Mouse (Mus musculus) embryonic facial prominence, embryonic 15.5 days (tissue): ENCODE measurements around the gene Alad. TPM values are rescaled to one million over a fixed set of nuclear protein-coding genes. Genes with fewer than 3 reads are reported as not detected.

Experiments used
- ATAC-seq: fragments of 200-750 bp; cut with Nextera tagmentation; 2 replicates; pipeline ENCODE4 v1.8.0; 2017; ENCODE audit warnings: low read depth, moderate TSS enrichment; ENCODE audit not compliant: insufficient number of reproducible peaks, low FRiP score, low TSS enrichment
- H3K27ac ChIP-seq: fragments of 300-500 bp; sonication (generic); replicated peaks from 2 replicates; pipeline ENCODE4 v1.5.1; 2015; ENCODE audit warnings: mild to moderate bottlenecking, inconsistent platforms
- H3K27me3 ChIP-seq: fragments of 300-500 bp; sonication (generic); 2 replicates; pipeline ENCODE4 v1.6.1; 2015; ENCODE audit warnings: inconsistent platforms
- H3K36me3 ChIP-seq: fragments of 300-500 bp; sonication (generic); 2 replicates; pipeline ENCODE4 v1.6.1; 2015; ENCODE audit warnings: mild to moderate bottlenecking, inconsistent platforms
- H3K4me1 ChIP-seq: fragments of 300-500 bp; sonication (generic); 2 replicates; pipeline ENCODE4 v1.6.1; 2015; ENCODE audit warnings: inconsistent platforms
- H3K4me2 ChIP-seq: fragments of 300-500 bp; sonication (generic); replicated peaks from 2 replicates; pipeline ENCODE4 v1.6.1; 2015; ENCODE audit warnings: mild to moderate bottlenecking, inconsistent platforms
- H3K4me3 ChIP-seq: fragments of 300-500 bp; sonication (generic); replicated peaks from 2 replicates; pipeline ENCODE4 v1.5.1; 2015; ENCODE audit warnings: mild to moderate bottlenecking, inconsistent platforms
- H3K9ac ChIP-seq: fragments of 300-500 bp; sonication (generic); 2 replicates; pipeline ENCODE4 v1.6.1; 2015; ENCODE audit warnings: inconsistent platforms
- H3K9me3 ChIP-seq: fragments of 300-500 bp; sonication (generic); replicated peaks from 2 replicates; pipeline ENCODE4 v1.6.1; 2016; ENCODE audit warnings: inconsistent platforms
- WGBS: fragments of 180-500 bp; shearing (Covaris S2); methylation state at CpG from one replicate; pipeline ENCODE4 v1.1.7; 2015; 5-methylcytosine and 5-hydroxymethylcytosine counted together
- polyA plus RNA-seq: library from polyadenylated mRNA; unstranded; fragments of >200 nt; fragmentation: Nextera tagmentation; extraction: Ambion mirVana; gene quantifications from 2 replicates; pipeline ENCODE4 v1.2.1, GENCODE M21; 2015

Alad gene
- polyA plus RNA-seq, 1 experiment from 2014 or later, result 73.7 TPM

DNA sequence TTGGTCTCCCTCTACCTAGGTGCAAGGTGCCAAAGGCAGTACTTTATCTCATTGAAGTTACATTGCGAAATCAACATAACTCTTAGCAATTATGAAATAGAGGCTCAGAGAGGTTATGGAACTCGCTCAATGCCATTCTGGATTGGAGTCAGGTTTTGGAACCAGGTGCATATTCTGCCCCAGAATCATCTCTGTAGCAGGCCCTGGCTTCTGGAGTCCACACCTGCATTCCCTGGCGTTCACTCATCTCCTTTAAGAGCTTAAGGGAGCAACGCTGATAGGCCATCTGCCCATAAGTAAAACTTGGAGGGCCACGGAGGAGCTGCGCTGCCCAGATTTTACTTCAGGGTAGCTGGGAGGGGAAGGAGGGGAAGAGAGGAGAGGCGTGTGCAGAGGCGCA, 2.7 kb downstream of the Alad start:
- no peak overlapping the region for H3K4me3 ChIP-seq
- no peak overlapping the region for H3K9ac ChIP-seq
- peak overlapping the region; percentile 41; the same call in 1 of the 2 replicates for H3K27ac ChIP-seq
- 72% methylated on average over 8 of the region's 8 CpGs for WGBS
- H3K27me3 ChIP-seq, result no peaks in the 10 kb centered on the region
- no peak for ATAC-seq
- peaks cover 48% of the 10 kb centered on the region for H3K4me1 ChIP-seq
- H3K36me3 ChIP-seq, result peaks cover 20% of the 10 kb centered on the region
- H3K9me3 ChIP-seq, result no peaks in the 10 kb centered on the region
- H3K4me2 ChIP-seq, result no peak overlapping the region

DNA sequence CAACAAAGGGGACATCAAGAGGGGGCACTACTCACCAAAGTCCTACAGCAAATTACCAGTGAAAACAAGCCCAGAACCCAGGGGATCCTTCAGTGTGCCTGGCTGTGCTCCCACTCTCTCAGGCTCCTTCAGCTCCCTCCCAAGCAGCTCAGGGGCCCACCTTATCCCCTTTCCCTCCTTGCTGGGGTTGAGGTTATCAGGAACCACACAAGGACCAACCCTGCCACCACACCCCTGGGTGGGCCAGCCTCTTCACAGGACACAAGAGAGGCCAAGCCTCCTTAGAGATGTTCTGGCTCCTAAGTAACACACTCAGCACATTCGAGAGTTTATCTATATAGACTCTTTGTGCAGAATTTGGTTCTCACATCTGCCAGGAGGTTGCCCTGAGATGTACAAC, 3.1 kb downstream of the Alad start:
- no peak overlapping the region for H3K4me2 ChIP-seq
- no peaks in the 10 kb centered on the region for H3K27me3 ChIP-seq
- WGBS, result 83% methylated on average over 1 of the region's 1 CpGs
- no peak overlapping the region for H3K27ac ChIP-seq
- no peaks in the 10 kb centered on the region for H3K9me3 ChIP-seq
- peaks cover 24% of the 10 kb centered on the region for H3K36me3 ChIP-seq
- peaks cover 48% of the 10 kb centered on the region for H3K4me1 ChIP-seq
- H3K4me3 ChIP-seq, result no peak overlapping the region
- no peak for ATAC-seq
- H3K9ac ChIP-seq, result no peak overlapping the region

DNA sequence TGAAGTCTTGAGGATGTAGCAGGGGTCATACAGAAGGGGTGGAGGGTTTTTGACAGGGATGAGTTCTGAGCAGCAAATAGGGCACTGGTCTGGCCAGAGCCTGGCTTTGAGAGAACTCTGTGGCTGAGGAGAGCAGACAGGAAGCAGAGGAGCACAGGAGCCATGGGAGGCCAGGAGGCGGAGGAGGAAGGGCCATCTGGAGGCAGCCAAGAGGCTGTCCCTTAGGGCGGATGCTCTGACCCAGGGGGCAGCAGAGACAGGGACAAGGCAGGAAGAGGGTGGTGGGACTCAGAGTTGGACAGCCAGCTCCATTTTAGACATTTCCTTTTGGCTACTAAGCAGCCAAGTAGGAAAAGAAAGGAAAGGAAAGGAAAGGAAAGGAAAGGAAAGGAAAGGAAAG, 3.6 kb downstream of the Alad start:
- no peak overlapping the region for H3K4me3 ChIP-seq
- no peaks in the 10 kb centered on the region for H3K9me3 ChIP-seq
- no peak overlapping the region for H3K27ac ChIP-seq
- no peak for ATAC-seq
- H3K9ac ChIP-seq, result no peak overlapping the region
- H3K4me1 ChIP-seq, result peaks cover 48% of the 10 kb centered on the region
- H3K4me2 ChIP-seq, result no peak overlapping the region
- peaks cover 29% of the 10 kb centered on the region for H3K36me3 ChIP-seq
- no peaks in the 10 kb centered on the region for H3K27me3 ChIP-seq
- WGBS, result 53% methylated on average over 2 of the region's 2 CpGs

DNA sequence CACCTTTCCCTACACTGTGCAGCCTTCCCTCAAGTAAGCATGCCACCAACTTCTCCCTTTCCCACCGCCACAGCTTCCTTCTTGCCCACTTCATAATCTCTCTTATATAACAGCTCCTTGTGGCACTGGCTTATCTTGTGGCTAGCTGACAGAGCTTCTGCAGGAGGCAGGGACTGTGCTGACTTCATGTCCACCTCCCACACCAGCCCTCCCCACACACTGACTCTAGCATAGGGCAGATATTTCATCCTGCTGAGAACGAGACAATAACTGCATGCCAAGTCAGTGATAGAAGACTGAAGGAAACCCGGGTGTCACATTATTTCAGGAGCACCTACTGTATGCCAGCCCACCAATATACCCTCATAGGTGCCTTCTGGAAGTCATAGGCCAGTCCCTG, 4.2 kb downstream of the Alad start:
- Histone ChIP-seq H3K4me3 (no peak overlapping the region), H3K4me2 (no peak overlapping the region), H3K27me3 (no peaks in the 10 kb centered on the region), H3K36me3 (peaks cover 35% of the 10 kb centered on the region), H3K4me1 (peaks cover 46% of the 10 kb centered on the region), H3K27ac (no peak overlapping the region), H3K9ac (no peak overlapping the region), H3K9me3 (no peaks in the 10 kb centered on the region)
- WGBS, result 74% methylated on average over 3 of the region's 3 CpGs
- ATAC-seq, result no peak

DNA sequence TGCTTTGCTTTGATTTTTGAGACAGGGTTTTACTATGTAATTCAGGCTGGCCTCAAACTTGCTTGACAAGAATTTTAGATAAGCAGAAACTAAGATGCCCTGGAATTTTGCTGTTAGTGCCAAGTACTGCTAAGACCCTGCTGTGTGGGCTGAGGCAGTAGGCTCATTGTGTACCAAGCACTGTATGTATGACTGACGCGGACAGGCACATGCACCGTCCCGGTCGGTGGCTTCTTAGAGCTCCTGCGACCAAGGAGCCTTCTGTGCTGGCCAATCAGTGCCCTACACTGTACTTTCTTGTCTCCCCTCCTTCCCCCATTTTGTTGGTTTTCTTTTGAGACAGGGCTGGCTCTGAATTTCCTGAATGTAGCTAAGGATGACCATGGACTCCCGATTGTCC, 4.7 kb downstream of the Alad start:
- no peak for ATAC-seq
- H3K4me2 ChIP-seq, result no peak overlapping the region
- WGBS, result 73% methylated on average over 7 of the region's 7 CpGs
- H3K9me3 ChIP-seq, result no peaks in the 10 kb centered on the region
- no peaks in the 10 kb centered on the region for H3K27me3 ChIP-seq
- peaks cover 40% of the 10 kb centered on the region for H3K36me3 ChIP-seq
- H3K27ac ChIP-seq, result no peak overlapping the region
- no peak overlapping the region for H3K4me3 ChIP-seq
- H3K4me1 ChIP-seq, result peaks cover 43% of the 10 kb centered on the region
- H3K9ac ChIP-seq, result no peak overlapping the region

DNA sequence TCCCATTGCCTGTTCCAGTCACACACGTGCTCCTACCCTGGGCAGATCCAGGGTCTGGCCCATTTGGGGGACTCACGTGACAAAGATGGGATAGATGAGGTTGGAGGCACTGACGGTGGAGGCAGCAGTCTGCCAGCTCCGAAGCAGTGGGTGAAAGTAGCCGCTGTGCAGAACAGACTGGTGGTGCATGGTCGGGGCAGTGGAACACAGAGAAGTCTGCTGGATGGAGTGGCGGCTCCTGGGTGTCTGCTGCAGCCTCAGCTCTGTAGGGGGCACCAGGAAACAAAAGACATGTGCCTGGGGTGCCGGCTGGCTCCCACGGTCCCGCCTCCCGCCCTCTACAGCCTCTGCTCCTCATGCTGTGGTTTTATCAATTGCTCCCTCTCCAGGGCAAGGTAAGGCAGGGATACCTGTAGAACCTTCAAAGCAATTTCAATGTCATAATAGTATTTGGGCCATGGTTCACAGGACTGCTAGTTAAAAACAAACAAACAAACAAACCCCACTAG, 5.7 kb downstream of the Alad start:
- H3K36me3 ChIP-seq, result peaks cover 50% of the 10 kb centered on the region
- H3K27me3 ChIP-seq, result no peaks in the 10 kb centered on the region
- no peaks in the 10 kb centered on the region for H3K9me3 ChIP-seq
- WGBS, result 41% methylated on average over 11 of the region's 11 CpGs
- peaks cover 42% of the 10 kb centered on the region for H3K4me1 ChIP-seq
- H3K9ac ChIP-seq, result no peak overlapping the region
- no peak overlapping the region for H3K4me3 ChIP-seq
- no peak for ATAC-seq
- H3K27ac ChIP-seq, result no peak overlapping the region
- H3K4me2 ChIP-seq, result no peak overlapping the region

DNA sequence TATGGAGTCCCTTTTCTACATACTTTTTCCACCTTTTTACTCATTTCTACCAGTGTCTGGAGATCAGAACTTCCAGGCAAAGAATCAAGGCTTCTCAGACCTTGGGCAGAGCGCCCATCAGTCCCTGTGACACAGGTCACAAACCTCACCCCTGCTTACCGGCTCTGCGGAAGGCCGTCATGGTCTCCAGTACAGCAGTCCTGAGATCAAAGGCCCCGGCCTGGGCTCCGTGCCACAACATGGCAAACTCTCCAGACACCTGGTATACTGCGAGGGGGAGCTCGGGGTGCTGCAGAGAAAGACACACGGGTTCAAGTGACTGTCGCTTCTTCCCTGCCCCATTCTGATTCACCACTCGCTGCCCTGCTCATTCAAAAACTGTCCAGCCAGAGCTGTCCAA, 9.8 kb downstream of the Alad start:
- Histone ChIP-seq H3K27me3 (no peaks in the 10 kb centered on the region), H3K9me3 (no peaks in the 10 kb centered on the region), H3K27ac (no peak overlapping the region), H3K9ac (no peak overlapping the region), H3K4me3 (no peak overlapping the region), H3K4me2 (no peak overlapping the region), H3K36me3 (peaks cover 64% of the 10 kb centered on the region), H3K4me1 (peaks cover 7% of the 10 kb centered on the region; the same call in 1 of the 2 replicates)
- ATAC-seq, result no peak
- WGBS, result 89% methylated on average over 11 of the region's 11 CpGs

DNA sequence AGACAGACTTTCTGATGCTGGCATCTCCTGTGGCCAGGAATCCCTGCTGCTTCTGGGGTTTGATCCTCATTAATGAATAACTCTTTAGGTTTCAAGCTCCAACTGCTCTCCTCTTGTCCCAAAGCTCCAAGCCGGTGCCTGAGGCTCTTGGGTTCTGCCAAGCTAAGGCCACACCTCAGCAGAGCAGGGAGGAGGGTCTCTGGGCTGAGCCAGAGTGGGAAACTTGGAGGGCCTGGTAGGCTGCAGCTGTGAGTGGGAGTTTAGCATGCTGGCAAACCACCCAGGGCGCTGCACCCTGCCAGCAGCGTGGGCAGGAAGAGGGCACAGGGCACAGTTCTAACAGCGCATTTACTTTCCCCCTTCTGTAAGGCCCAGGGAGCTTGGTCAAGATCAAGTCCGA, 10.9 kb downstream of the Alad start:
- Histone ChIP-seq H3K4me3 (no peak overlapping the region), H3K9ac (no peak overlapping the region), H3K27ac (no peak overlapping the region), H3K27me3 (no peaks in the 10 kb centered on the region), H3K36me3 (peaks cover 63% of the 10 kb centered on the region), H3K4me2 (no peak overlapping the region), H3K9me3 (no peaks in the 10 kb centered on the region), H3K4me1 (peaks cover under 1% of the 10 kb centered on the region; the same call in 1 of the 2 replicates)
- ATAC-seq, result no peak
- WGBS, result 90% methylated on average over 5 of the region's 5 CpGs

DNA sequence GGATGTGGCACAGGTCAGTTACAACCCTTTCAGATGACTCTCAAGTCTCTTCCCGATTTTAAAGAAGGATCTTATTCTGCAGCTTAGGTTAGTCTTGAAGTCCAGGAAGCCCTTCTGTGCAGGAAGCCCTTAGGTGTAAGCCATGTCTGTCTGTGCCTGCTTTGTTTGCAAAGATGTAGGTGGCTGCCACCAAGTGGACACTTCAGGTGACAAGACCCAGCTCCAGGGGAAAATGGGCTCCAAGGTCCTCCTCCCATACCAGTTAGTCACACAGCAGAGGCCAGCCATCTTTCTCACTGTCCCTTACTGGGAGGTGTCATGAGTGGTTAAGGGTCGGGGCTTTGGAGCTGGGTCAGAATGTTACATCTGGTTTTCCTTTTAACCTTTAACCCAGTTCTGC, 12.9 kb downstream of the Alad start:
- Histone ChIP-seq H3K9me3 (no peaks in the 10 kb centered on the region), H3K4me1 (0 out of 2 replicates have a peak, but pooled peaks cover 11% of the 10 kb centered on the region), H3K27ac (no peak overlapping the region), H3K27me3 (no peaks in the 10 kb centered on the region), H3K9ac (no peak overlapping the region), H3K36me3 (peaks cover 42% of the 10 kb centered on the region), H3K4me3 (no peak overlapping the region), H3K4me2 (no peak overlapping the region)
- no peak for ATAC-seq
- 60% methylated on average over 2 of the region's 2 CpGs for WGBS

DNA sequence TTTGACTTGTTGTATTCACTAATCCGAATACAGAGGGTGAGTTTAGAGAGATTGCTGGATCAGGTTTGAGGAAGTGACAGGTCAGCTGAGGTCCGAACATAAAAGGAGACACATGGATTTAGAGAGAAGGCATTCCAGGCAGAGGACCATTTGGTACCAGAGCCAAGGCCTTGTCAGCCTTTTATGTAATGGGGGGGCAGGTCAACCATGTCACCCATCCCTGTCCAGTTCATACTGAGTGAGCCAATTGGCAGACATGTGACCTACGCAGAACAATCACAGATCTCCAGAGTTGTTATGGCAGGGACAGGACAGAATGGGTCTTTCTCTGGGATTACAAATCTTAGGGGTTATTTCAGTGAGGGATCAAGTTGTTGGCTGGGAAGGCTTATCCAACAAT, 13.7 kb downstream of the Alad start:
- H3K9me3 ChIP-seq, result no peaks in the 10 kb centered on the region
- no peak overlapping the region for H3K9ac ChIP-seq
- H3K27ac ChIP-seq, result no peak overlapping the region
- no peaks in the 10 kb centered on the region for H3K27me3 ChIP-seq
- ATAC-seq, result no peak
- H3K4me3 ChIP-seq, result no peak overlapping the region
- H3K4me2 ChIP-seq, result no peak overlapping the region
- peaks cover 34% of the 10 kb centered on the region for H3K36me3 ChIP-seq
- H3K4me1 ChIP-seq, result peaks cover 15% of the 10 kb centered on the region
- WGBS, result 78% methylated on average over 3 of the region's 3 CpGs

DNA sequence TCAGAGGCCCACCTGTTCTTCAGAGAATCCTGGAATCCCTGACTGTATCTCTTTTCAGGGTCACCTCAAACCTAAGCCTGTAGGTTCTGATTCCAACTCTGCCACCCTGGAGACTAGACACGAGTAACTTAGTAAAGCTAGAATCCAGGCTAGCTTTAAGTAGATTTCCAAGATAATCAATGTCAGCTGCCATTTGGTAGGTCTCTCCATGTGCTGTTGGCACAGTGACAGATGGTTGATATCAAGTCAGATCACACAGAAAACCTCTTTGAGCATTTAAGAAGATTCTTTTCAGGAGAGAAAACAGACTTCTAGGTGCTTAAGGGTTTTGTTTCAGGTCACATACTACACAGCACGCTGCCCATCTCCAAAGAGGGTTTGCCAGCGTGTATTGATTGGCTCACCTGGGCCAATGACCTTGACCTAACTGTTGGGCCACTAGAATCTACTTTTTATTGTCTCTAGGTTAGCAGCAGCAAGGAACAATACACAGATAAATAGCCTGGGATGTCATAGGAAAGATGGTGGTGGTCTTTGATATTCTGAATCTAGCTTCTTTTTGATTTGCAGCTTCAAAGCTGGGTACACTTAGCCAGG, 16.2 kb downstream of the Alad start, which contains the start of gene Hdhd3:
Gene Hdhd3, minus strand, starts transcription at position 94 of the 597 bp plus-strand sequence.
- H3K27me3 ChIP-seq, result no peaks in the 10 kb centered on the region
- peak within 1 kb of the TSS; percentile 61 for H3K4me3 ChIP-seq
- H3K9ac ChIP-seq, result peak within 1 kb of the TSS; percentile 50
- WGBS, result 49% methylated on average over 3 of the region's 3 CpGs
- peaks cover 15% of the 10 kb centered on the region for H3K4me1 ChIP-seq
- peak within 1 kb of the TSS; percentile 24 for H3K27ac ChIP-seq
- no peak for ATAC-seq
- peak within 1 kb of the TSS; percentile 66 for H3K4me2 ChIP-seq
- peaks cover 21% of the 10 kb centered on the region for H3K36me3 ChIP-seq
- no peaks in the 10 kb centered on the region for H3K9me3 ChIP-seq

DNA sequence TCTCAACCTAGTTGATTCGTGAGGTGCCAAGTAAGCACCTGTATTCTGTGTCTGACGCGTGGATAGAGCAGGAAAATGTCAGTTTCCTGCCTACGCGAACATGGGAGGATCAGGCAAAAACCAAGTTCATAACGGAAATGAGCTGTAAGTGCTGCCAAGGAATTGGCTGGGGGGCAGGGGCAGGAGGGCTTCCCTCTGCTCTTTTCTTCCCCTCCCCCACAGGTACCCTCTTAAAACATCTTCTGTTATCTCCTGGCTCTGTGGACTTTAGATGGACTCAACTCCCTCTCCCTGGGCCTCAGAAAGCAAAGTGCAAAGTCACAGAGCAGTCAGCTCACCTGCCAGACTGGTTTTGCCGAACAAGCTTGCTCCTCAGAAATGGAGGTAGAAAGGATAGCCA, 16.7 kb downstream of the Alad start:
- peaks cover 22% of the 10 kb centered on the region for H3K36me3 ChIP-seq
- H3K9me3 ChIP-seq, result no peaks in the 10 kb centered on the region
- H3K27ac ChIP-seq, result no peak overlapping the region
- no peak for ATAC-seq
- H3K4me1 ChIP-seq, result peaks cover 15% of the 10 kb centered on the region
- no peak overlapping the region for H3K4me2 ChIP-seq
- H3K9ac ChIP-seq, result no peak overlapping the region
- whole genome bisulfite sequencing, result 54% methylated on average over 7 of the region's 7 CpGs
- H3K4me3 ChIP-seq, result no peak overlapping the region
- no peaks in the 10 kb centered on the region for H3K27me3 ChIP-seq
